Mouse (Mus musculus): ENCODE data around the gene Gm20403.
"Not testable (repeated sequence)": the region's sequence is repeated elsewhere in the genome, so short reads cannot be mapped to it uniquely, and the experiment has no call there.

The Gm20403 gene

GRCm38 (mm10) chr12:54986052-54986717 is at the start of gene Gm20403:
Gm20403 (minus strand) TSS chr12:54986529.
- DNase-seq (ENCODE audit: low read depth): peak; percentile 64

GRCm38 (mm10) chr12:55027088-55027487 is 40.8 kb upstream of the Gm20403 start:
- no peak for DNase-seq (ENCODE audit: low read depth)

- DNase-seq (ENCODE audit: low read depth): no peak
Measured at GRCm38 (mm10) chr12:55023284-55023683, 37.0 kb upstream of the Gm20403 start.

GRCm38 (mm10) chr12:55019421-55019877 is 33.1 kb upstream of the Gm20403 start:
- peak; percentile 20 for DNase-seq (ENCODE audit: low read depth)

GRCm38 (mm10) chr12:55017119-55017721 is 30.9 kb upstream of the Gm20403 start:
- DNase-seq (ENCODE audit: low read depth): no peak

- no peak for DNase-seq (ENCODE audit: low read depth)
Measured at GRCm38 (mm10) chr12:55016339-55017118, 30.2 kb upstream of the Gm20403 start.

- DNase-seq (ENCODE audit: low read depth): no peak
Measured at GRCm38 (mm10) chr12:55015428-55015827, 29.1 kb upstream of the Gm20403 start.

- no peak for DNase-seq (ENCODE audit: low read depth)
Measured at GRCm38 (mm10) chr12:55013626-55014398, 27.5 kb upstream of the Gm20403 start, which contains the start of gene Baz1a. Baz1a (minus strand) TSS chr12:55014348.

GRCm38 (mm10) chr12:55013031-55013430 is 26.7 kb upstream of the Gm20403 start:
- DNase-seq (ENCODE audit: low read depth): no peak

- no peak for DNase-seq (ENCODE audit: low read depth)
Measured at GRCm38 (mm10) chr12:55007361-55008008, 21.2 kb upstream of the Gm20403 start.

- DNase-seq (ENCODE audit: low read depth): no peak
Measured at GRCm38 (mm10) chr12:55006071-55006470, 19.7 kb upstream of the Gm20403 start.

- DNase-seq (ENCODE audit: low read depth): no peak
Measured at GRCm38 (mm10) chr12:55004396-55004795, 18.1 kb upstream of the Gm20403 start.

GRCm38 (mm10) chr12:55003843-55004242 is 17.5 kb upstream of the Gm20403 start:
- no peak for DNase-seq (ENCODE audit: low read depth)

- not testable (repeated sequence) for DNase-seq (ENCODE audit: low read depth)
Measured at GRCm38 (mm10) chr12:55002532-55002931, 16.2 kb upstream of the Gm20403 start.

GRCm38 (mm10) chr12:54999016-54999690 is 12.8 kb upstream of the Gm20403 start:
- peak; percentile 60 for DNase-seq (ENCODE audit: low read depth)

- DNase-seq (ENCODE audit: low read depth): no peak
Measured at GRCm38 (mm10) chr12:54998411-54998810, 12.1 kb upstream of the Gm20403 start.

GRCm38 (mm10) chr12:54996979-54997474 is 10.7 kb upstream of the Gm20403 start:
- DNase-seq (ENCODE audit: low read depth): no peak

- DNase-seq (ENCODE audit: low read depth): no peak
Measured at GRCm38 (mm10) chr12:54995965-54996364, 9.6 kb upstream of the Gm20403 start.

GRCm38 (mm10) chr12:54994418-54994817 is 8.1 kb upstream of the Gm20403 start:
- no peak for DNase-seq (ENCODE audit: low read depth)

- no peak for DNase-seq (ENCODE audit: low read depth)
Measured at GRCm38 (mm10) chr12:54994068-54994386, 7.7 kb upstream of the Gm20403 start.

Measured in c-Kit-positive CD71-negative TER-119-negative erythroid progenitor cells, embryonic 14.5 days (primary cell).